Mouse (Mus musculus) right cerebral cortex, postnatal 4 days (tissue): ENCODE data around the gene Gm11549.

Experiments used
- DNase-seq: peaks from one replicate; pipeline ENCODE4 v3.0.0-alpha.2; 2022

Gm11549 gene

GRCm38 (mm10) chr3:36505809-36506735, 15.5 kb downstream of the Gm11549 start:
- no peak for DNase-seq

DNA sequence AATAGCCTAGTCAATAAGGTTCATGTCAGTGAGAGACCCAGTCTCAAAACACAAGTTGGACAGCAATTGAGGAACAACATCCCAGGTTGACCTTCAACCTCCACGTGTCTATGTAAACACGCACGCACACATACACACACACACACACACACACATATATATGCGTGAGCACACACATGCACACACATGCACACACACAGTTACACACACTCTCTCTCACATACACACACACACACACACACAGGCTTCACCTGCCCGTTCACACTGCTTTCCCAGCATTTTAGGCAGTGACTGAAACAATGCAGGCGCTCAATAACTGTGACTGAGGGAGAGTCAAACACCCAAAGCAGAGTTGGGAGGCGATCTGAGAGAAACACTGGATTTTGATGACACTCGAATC, 16.3 kb downstream of the Gm11549 start:
- DNase-seq: no peak

- no peak for DNase-seq
Measured at GRCm38 (mm10) chr3:36501546-36501945, 20.1 kb downstream of the Gm11549 start.

- no peak for DNase-seq
Measured at GRCm38 (mm10) chr3:36500976-36501375, 20.6 kb downstream of the Gm11549 start.

DNA sequence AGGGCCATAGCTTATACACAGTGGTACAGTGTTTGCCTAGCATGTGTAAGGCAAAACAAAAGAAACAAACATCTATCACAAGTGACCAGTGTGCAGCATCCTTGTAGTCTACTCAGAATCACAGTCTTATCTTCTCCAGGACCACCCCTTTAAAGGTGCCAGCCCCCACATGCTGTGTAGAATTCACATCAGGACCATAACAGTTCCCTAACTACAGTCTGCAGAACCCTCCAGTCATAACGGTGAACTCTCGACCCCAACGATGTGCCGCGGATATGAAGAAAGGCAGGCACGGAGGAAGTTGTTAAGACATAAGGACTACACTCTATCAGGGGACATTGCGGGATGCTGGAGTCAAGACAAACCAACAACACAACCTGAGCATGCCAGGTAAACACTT, 22.2 kb downstream of the Gm11549 start:
- DNase-seq: no peak

DNA sequence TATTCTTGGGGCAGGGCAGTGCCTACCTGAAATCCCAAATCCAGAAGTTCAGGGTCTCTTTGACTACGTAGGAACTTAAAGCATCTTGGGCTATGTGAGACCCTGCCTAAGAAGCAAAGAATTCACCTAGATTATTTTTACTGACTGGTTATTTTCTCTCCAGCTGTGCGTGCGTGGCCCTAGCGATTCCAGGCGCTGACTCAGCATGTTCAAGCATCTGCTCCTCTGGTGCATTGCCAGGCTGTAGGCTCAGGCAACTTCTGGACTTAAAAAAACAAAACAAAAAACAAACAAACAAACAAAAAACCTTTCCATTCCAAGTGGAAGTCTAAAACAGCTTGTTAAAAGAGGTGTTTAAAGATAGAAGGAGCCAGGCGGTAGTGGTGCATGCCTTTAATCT, 23.4 kb downstream of the Gm11549 start:
- no peak for DNase-seq

- DNase-seq: peak; percentile 81
Measured at GRCm38 (mm10) chr3:36496746-36497145, 24.9 kb downstream of the Gm11549 start.

- no peak for DNase-seq
Measured at GRCm38 (mm10) chr3:36496273-36496672, 25.3 kb downstream of the Gm11549 start.

GRCm38 (mm10) chr3:36495436-36495835, 26.2 kb downstream of the Gm11549 start:
- peak; percentile 96 for DNase-seq

DNA sequence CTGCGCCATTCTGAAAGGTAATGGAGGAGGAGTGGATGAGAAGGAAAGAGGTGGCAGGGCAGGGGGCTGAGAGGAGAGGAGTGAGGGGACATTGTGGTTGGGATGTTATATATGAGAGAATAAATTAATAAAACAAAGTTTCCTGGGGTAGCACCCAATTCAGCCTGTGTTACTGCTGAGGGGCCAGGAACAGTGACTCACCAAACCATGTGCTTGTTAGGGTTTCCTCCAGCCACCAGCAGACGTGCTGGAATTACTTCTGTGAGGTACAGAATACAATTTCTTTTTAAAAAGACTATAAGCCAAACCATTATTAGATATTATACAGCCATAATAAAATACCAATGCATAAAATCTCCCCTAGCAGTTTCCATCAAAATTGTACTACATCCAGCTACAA, 27.0 kb downstream of the Gm11549 start:
- DNase-seq: no peak

- DNase-seq: no peak
Measured at GRCm38 (mm10) chr3:36493641-36494283, 27.9 kb downstream of the Gm11549 start.

DNA sequence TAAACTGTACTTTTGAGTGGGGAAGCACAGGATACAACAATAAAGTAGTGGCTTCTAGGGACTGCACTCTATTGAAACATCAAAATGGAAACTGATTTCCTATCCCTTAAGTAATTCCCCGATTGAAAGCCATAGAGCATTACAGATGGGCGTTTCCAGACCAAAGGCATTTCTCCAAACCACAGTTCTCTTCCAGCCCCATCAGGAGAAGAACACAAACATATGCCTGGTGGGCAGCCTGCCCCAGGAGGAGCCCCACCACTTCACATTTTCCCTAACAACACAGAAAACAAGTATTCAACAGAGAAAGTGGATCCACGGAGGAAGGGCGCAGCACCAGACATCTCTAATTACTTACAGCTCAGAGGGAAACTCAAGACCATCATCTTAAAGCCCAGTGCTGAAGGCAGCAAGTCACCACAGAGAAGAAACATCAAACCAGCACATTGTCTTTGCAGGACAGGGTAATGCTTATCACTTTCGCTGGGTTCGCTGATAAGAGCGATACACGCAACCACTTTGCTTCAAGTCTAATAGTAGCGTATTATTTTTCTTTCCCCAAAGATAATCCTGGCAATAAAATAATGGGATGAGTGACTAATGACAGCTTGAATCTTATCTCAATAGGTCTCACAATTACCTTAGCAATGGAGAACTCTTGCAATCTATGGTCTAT, 28.8 kb downstream of the Gm11549 start:
- DNase-seq: no peak

- DNase-seq: no peak
Measured at GRCm38 (mm10) chr3:36491535-36491934, 30.1 kb downstream of the Gm11549 start.

- DNase-seq: no peak
Measured at GRCm38 (mm10) chr3:36489590-36489910, 32.1 kb downstream of the Gm11549 start.

DNA sequence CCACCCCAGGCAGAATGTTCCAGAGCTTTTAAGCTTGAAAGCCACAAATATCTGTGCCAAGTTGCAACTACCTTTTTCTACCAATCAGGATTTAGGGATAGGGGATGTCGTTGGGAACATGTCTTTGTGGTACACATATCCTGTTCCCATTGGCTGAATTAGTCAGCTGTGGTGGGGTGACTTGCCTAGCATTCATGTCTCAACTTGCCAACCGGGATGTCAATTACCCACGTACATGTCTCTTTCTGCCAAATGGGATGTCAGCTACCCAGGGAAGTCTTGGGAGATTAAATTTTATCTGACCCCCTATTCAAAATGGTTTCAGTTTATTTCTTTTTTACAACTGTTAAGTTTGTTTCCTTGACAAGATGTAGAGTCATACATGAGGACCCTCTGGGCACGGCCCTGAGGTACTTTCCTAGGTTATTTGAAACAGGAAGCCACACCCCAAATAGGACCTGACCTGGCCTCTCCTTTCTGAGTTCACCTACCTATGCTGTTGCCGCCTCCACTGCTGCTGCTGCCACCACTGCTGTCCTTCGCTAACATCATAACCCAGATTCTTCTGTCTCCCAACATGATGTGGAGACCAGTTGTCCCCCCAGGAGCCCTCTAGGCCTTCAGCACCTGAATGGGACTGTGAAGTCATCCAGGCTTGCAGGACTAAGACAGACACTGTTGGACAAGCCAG, 32.6 kb downstream of the Gm11549 start:
- DNase-seq: no peak

- no peak for DNase-seq
Measured at GRCm38 (mm10) chr3:36488367-36488766, 33.2 kb downstream of the Gm11549 start.

DNA sequence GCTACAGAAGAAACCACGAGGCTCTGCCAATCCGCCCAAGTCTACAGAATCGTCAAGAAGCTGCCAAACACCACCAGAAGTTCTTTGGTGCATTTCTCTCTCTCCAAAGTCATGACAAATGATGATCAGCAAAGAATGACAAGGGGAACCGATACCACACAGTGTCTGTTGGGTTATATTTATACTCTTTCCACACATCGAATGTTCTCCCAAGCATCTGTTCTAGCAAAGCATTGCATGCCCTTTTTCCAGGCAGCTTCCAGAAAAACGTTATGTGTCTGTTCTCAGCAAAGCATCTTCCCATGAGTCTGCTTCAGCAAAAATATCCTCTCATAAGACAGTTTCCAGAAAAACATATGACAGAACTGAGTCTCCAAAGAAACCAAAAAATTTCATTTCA, 34.7 kb downstream of the Gm11549 start:
- DNase-seq: no peak

DNA sequence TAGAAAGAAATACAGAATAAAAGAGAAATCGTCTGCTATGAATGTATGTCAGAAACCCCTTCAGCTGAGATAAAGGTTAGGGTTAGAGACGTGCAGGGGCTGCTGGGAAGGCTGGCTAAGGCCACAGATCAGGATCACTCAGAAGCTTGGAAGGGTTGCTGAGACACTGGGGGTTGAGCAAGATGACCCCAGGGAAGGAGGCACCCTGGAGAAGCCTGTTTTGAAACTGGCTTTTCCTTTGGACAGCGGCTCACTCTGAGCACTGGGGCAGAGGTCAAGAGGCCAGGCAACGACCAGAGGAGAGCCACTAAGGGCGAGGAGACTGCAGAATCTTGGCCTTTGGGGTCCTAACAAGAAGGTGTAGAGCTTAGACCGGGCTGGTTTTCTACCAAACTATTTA, 35.4 kb downstream of the Gm11549 start:
- no peak for DNase-seq

- DNase-seq: no peak
Measured at GRCm38 (mm10) chr3:36484292-36484691, 37.3 kb downstream of the Gm11549 start.

- no peak for DNase-seq
Measured at GRCm38 (mm10) chr3:36482940-36483339, 38.7 kb downstream of the Gm11549 start.

DNA sequence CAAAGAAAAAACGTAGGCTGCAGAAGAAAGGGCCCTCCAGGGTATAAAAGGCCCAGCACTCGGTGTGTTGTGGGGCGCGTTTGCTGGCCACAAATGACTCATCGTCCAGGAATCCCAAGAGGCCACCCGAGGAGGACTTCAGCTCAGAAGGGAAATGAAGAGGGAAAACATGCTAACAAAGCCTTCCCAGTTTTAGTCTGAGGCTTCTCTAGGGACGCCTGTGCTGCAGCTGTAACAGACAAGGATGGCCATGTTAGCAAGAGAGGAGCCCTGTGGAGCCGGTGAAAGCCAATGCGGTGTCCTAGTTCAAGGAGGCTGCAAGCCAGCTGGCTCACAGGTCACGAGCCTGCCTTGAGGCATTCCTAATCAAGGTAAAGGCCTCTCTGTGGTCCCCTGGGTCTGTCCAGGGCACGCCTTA, 39.8 kb downstream of the Gm11549 start:
- peak; percentile 11 for DNase-seq

DNA sequence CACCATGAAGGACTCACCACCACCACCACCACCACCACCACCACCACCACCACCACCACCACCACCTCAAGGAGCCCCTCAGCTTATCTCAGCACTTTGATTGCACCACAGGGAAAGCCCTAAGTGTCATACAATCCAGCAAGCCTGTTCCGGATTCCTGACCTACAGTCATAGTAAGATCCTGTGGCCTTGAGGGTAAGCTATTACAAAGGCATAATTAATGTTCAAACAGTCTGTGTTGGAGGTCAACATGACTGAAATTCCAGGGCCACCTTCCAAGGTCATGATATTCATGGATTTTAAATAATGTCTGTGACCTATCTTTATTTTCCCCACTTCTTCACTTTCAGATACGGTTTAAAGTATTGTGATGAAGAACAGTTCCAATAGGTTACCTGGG, 41.1 kb downstream of the Gm11549 start:
- DNase-seq: no peak

DNA sequence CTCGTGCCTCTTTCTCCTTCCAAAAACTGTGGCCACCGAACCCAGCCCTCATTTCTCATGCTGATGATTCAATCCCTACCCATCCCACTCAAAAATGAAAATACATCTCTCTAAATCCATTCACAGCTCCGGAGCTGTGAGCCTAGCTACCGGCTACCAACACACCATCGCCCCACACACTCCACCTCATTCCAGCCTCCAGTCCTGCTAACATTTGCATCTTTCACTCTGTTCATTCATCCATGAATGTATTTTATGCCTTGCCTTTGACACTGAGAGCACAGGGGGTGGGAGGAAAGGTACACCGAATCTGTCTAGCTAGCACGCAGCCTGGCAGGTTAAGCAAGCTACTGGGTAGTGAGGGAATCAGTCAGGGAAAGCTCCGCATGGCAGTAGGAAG, 42.8 kb downstream of the Gm11549 start:
- DNase-seq: no peak
